Mouse (Mus musculus) hindbrain, embryonic 15.5 days (tissue): ENCODE data around the gene Gsg1l. TPM values are rescaled to one million over a fixed set of nuclear protein-coding genes. Genes with fewer than 3 reads are reported as not detected.

Source experiments
- ATAC-seq: fragments of 200-750 bp; cut with Nextera tagmentation; 2 replicates; pipeline ENCODE4 v1.8.0; 2017; ENCODE audit warnings: low read depth, moderate number of reproducible peaks, moderate TSS enrichment; ENCODE audit not compliant: low FRiP score
- H3K27ac ChIP-seq: fragments of 300-500 bp; sonication (generic); replicated peaks from 2 replicates; pipeline ENCODE4 v1.5.1; 2015; ENCODE audit warnings: mild to moderate bottlenecking, inconsistent platforms
- H3K27me3 ChIP-seq: fragments of 300-500 bp; sonication (generic); 2 replicates; pipeline ENCODE4 v1.6.1; 2015; ENCODE audit warnings: control low read depth, inconsistent platforms
- H3K36me3 ChIP-seq: fragments of 300-500 bp; sonication (generic); 2 replicates; pipeline ENCODE4 v1.6.1; 2015; ENCODE audit warnings: control low read depth, inconsistent platforms
- H3K4me1 ChIP-seq: fragments of 300-500 bp; sonication (generic); replicated peaks from 2 replicates; pipeline ENCODE4 v1.6.1; 2015; ENCODE audit warnings: control low read depth, inconsistent platforms
- H3K4me2 ChIP-seq: fragments of 300-500 bp; sonication (generic); 2 replicates; pipeline ENCODE4 v1.6.1; 2015; ENCODE audit warnings: moderate library complexity, mild to moderate bottlenecking, inconsistent platforms
- H3K4me3 ChIP-seq: fragments of 300-500 bp; sonication (generic); 2 replicates; pipeline ENCODE4 v1.5.1; 2015; ENCODE audit warnings: mild to moderate bottlenecking, inconsistent platforms
- H3K9ac ChIP-seq: fragments of 300-500 bp; sonication (generic); 2 replicates; pipeline ENCODE4 v1.6.1; 2015; ENCODE audit warnings: inconsistent platforms
- H3K9me3 ChIP-seq: fragments of 300-500 bp; sonication (generic); 2 replicates; pipeline ENCODE4 v1.6.1; 2016; ENCODE audit warnings: control low read depth, inconsistent platforms
- WGBS: fragments of 180-500 bp; shearing (Covaris S2); methylation state at CpG from one replicate; pipeline ENCODE4 v1.1.7; 2015; 5-methylcytosine and 5-hydroxymethylcytosine counted together
- polyA plus RNA-seq: library from polyadenylated mRNA; unstranded; fragments of >200 nt; fragmentation: Nextera tagmentation; extraction: Ambion mirVana; gene quantifications from 2 replicates; pipeline ENCODE4 v1.2.1, GENCODE M21; 2015

The Gsg1l gene
- polyA plus RNA-seq, 1 experiment from 2014 or later = 18.4 TPM

DNA sequence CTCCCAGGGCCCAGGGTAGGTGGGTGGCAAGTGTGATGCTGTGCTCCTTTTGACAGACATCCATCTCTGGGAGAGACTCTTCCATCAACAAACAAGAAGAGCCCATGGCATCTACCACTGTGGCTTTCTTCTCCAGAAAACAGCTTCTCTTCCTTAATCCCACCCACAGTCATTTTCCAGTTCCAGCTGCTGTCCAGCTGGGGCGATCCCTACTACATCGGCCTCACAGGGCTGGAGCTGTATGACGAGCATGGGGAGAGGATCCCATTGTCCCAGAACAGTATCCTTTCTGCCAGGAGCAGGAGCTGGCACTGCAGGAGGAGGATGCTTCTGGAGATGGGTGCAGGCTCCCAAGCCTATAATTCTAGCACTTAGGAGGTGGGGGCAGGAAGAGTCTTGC is 213.6 kb downstream of the Gsg1l start:
- Histone ChIP-seq H3K9ac (no peak overlapping the region), H3K27me3 (no peaks in the 10 kb centered on the region), H3K4me3 (no peak overlapping the region), H3K4me2 (no peak overlapping the region), H3K4me1 (peaks cover 46% of the 10 kb centered on the region), H3K9me3 (no peaks in the 10 kb centered on the region), H3K36me3 (no peaks in the 10 kb centered on the region), H3K27ac (no peak overlapping the region)
- WGBS = 88% methylated on average over 3 of the region's 3 CpGs
- no peak for ATAC-seq

GRCm38 (mm10) chr7:125865234-125865633 is 217.0 kb downstream of the Gsg1l start:
- ATAC-seq = peak; percentile 65
- H3K27me3 ChIP-seq = no peaks in the 10 kb centered on the region
- no peaks in the 10 kb centered on the region for H3K36me3 ChIP-seq
- no peaks in the 10 kb centered on the region for H3K9me3 ChIP-seq
- H3K4me1 ChIP-seq = peaks cover 21% of the 10 kb centered on the region
- no peak overlapping the region for H3K4me2 ChIP-seq
- H3K4me3 ChIP-seq = no peak overlapping the region
- H3K9ac ChIP-seq = no peak overlapping the region
- WGBS = 37% methylated on average over 11 of the region's 11 CpGs
- peak overlapping the region; percentile 18; the same call in 1 of the 2 replicates for H3K27ac ChIP-seq

GRCm38 (mm10) chr7:125864026-125864425 is 218.2 kb downstream of the Gsg1l start:
- H3K27ac ChIP-seq = peak overlapping the region; percentile 57
- H3K27me3 ChIP-seq = no peaks in the 10 kb centered on the region
- ATAC-seq = no peak
- whole genome bisulfite sequencing = 46% methylated on average over 1 of the region's 1 CpGs
- no peaks in the 10 kb centered on the region for H3K9me3 ChIP-seq
- H3K4me3 ChIP-seq = no peak overlapping the region
- no peaks in the 10 kb centered on the region for H3K36me3 ChIP-seq
- no peak overlapping the region for H3K4me2 ChIP-seq
- no peak overlapping the region for H3K9ac ChIP-seq
- H3K4me1 ChIP-seq = peaks cover 21% of the 10 kb centered on the region

DNA sequence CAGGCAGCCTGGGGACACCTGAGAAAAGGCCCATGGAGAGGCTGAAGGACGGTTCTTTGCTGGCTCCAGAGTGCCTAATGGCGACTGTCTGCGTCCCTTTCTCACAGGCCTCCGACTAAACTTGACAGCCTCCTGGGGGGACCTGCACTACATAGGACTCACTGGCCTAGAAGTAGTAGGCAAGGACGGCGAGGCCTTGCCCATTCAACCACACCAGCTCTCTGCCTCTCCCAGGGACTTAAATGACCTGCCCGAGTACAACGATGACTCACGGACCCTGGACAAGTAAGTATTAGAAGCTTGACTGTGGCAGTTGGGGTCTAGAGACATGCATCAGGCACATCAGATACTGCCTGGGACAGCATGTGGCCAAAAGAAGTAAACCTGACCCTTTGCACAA is 221.8 kb downstream of the Gsg1l start:
- Histone ChIP-seq H3K9me3 (no peaks in the 10 kb centered on the region), H3K36me3 (no peaks in the 10 kb centered on the region), H3K27me3 (no peaks in the 10 kb centered on the region), H3K9ac (no peak overlapping the region), H3K4me2 (no peak overlapping the region), H3K4me3 (no peak overlapping the region), H3K4me1 (peaks cover 15% of the 10 kb centered on the region), H3K27ac (no peak overlapping the region)
- ATAC-seq = no peak
- WGBS = 90% methylated on average over 9 of the region's 9 CpGs

DNA sequence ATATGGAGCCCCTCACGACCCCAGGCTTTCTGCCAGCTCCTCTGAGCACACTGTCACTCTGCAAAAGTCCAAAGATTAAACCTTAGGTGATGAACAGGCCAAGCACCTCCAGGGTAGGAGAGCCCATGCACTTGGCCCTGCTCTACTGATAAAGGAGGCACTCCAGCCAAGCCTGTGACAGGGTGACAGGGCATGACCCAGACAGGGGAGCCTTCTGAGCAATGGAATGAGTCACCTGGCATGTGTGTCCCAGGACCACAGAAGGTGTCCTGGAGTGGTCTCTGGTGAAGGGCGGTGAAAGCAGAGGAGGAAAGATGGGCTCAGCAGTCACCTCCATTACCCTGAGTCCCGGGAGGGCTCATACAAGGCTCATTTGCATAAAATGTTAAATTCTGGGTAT is 222.6 kb downstream of the Gsg1l start:
- no peak overlapping the region for H3K9ac ChIP-seq
- WGBS = 76% methylated on average over 3 of the region's 3 CpGs
- ATAC-seq = no peak
- H3K4me3 ChIP-seq = no peak overlapping the region
- no peaks in the 10 kb centered on the region for H3K9me3 ChIP-seq
- no peaks in the 10 kb centered on the region for H3K36me3 ChIP-seq
- no peak overlapping the region for H3K4me2 ChIP-seq
- no peaks in the 10 kb centered on the region for H3K27me3 ChIP-seq
- no peak overlapping the region for H3K27ac ChIP-seq
- H3K4me1 ChIP-seq = peaks cover 7% of the 10 kb centered on the region

DNA sequence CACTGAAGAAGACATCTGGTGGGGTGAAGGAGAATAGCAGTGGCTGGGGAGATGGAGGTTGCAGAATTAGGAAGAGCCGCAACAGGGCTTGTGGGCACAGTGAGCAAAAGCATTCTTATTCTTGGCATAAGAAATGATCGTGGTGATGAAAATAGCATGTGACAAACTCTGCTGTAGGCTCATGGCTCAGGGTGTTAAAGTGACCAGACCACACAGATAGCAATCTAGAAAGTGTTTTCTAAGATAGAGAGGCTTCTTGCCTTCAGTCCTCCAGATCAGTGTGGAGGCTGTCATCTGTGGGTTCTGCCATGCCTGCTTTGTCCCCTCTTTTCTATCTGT is 234.7 kb downstream of the Gsg1l start:
- WGBS = 89% methylated on average over 2 of the region's 2 CpGs
- Histone ChIP-seq H3K9ac (no peak overlapping the region), H3K36me3 (no peaks in the 10 kb centered on the region; the same call in 1 of the 2 replicates), H3K27me3 (no peaks in the 10 kb centered on the region), H3K9me3 (no peaks in the 10 kb centered on the region), H3K4me1 (0 out of 2 replicates have a peak, but pooled peaks cover 5% of the 10 kb centered on the region), H3K27ac (no peak overlapping the region), H3K4me3 (no peak overlapping the region), H3K4me2 (no peak overlapping the region)
- no peak for ATAC-seq

GRCm38 (mm10) chr7:125846866-125847527 is 235.2 kb downstream of the Gsg1l start:
- Histone ChIP-seq H3K4me1 (0 out of 2 replicates have a peak, but pooled peaks cover 5% of the 10 kb centered on the region), H3K4me3 (no peak overlapping the region), H3K4me2 (no peak overlapping the region), H3K9me3 (no peaks in the 10 kb centered on the region), H3K9ac (no peak overlapping the region), H3K27ac (no peak overlapping the region), H3K27me3 (no peaks in the 10 kb centered on the region), H3K36me3 (no peaks in the 10 kb centered on the region; the same call in 1 of the 2 replicates)
- 72% methylated on average over 8 of the region's 8 CpGs for WGBS
- ATAC-seq = no peak

- H3K36me3 ChIP-seq = no peaks in the 10 kb centered on the region; the same call in 1 of the 2 replicates
- no peak overlapping the region for H3K27ac ChIP-seq
- no peak overlapping the region for H3K9ac ChIP-seq
- no peaks in the 10 kb centered on the region for H3K9me3 ChIP-seq
- H3K27me3 ChIP-seq = no peaks in the 10 kb centered on the region
- 61% methylated on average over 1 of the region's 1 CpGs for WGBS
- no peak overlapping the region for H3K4me3 ChIP-seq
- no peak for ATAC-seq
- H3K4me1 ChIP-seq = 0 out of 2 replicates have a peak, but pooled peaks cover 5% of the 10 kb centered on the region
- no peak overlapping the region for H3K4me2 ChIP-seq
Observed at GRCm38 (mm10) chr7:125845611-125846010, 236.6 kb downstream of the Gsg1l start.

GRCm38 (mm10) chr7:125838078-125838742 is 244.0 kb downstream of the Gsg1l start:
- ATAC-seq = peak; percentile 54; the same call in 1 of the 2 replicates
- peaks cover 14% of the 10 kb centered on the region for H3K4me1 ChIP-seq
- no peaks in the 10 kb centered on the region for H3K9me3 ChIP-seq
- peak overlapping the region; percentile 34; the same call in 1 of the 2 replicates for H3K27ac ChIP-seq
- H3K27me3 ChIP-seq = no peaks in the 10 kb centered on the region
- H3K9ac ChIP-seq = no peak overlapping the region
- no peaks in the 10 kb centered on the region; the same call in 1 of the 2 replicates for H3K36me3 ChIP-seq
- 21% methylated on average over 5 of the region's 5 CpGs for WGBS
- no peak overlapping the region for H3K4me3 ChIP-seq
- H3K4me2 ChIP-seq = no peak overlapping the region

GRCm38 (mm10) chr7:125833471-125833870 is 248.7 kb downstream of the Gsg1l start:
- H3K9me3 ChIP-seq = no peaks in the 10 kb centered on the region
- ATAC-seq = no peak
- H3K36me3 ChIP-seq = no peaks in the 10 kb centered on the region
- no peaks in the 10 kb centered on the region for H3K27me3 ChIP-seq
- H3K9ac ChIP-seq = no peak overlapping the region
- no peak overlapping the region for H3K4me2 ChIP-seq
- 87% methylated on average over 2 of the region's 2 CpGs for WGBS
- H3K4me3 ChIP-seq = no peak overlapping the region
- no peak overlapping the region for H3K27ac ChIP-seq
- H3K4me1 ChIP-seq = peaks cover 23% of the 10 kb centered on the region

- H3K4me3 ChIP-seq = no peak overlapping the region
- peaks cover 23% of the 10 kb centered on the region for H3K4me1 ChIP-seq
- no peaks in the 10 kb centered on the region for H3K36me3 ChIP-seq
- H3K9ac ChIP-seq = no peak overlapping the region
- H3K27me3 ChIP-seq = no peaks in the 10 kb centered on the region
- ATAC-seq = no peak
- no peaks in the 10 kb centered on the region for H3K9me3 ChIP-seq
- no peak overlapping the region for H3K27ac ChIP-seq
- WGBS = 75% methylated on average over 1 of the region's 1 CpGs
- H3K4me2 ChIP-seq = no peak overlapping the region
Observed at GRCm38 (mm10) chr7:125832767-125833166, 249.4 kb downstream of the Gsg1l start.

- no peaks in the 10 kb centered on the region for H3K36me3 ChIP-seq
- H3K27me3 ChIP-seq = no peaks in the 10 kb centered on the region
- 63% methylated on average over 3 of the region's 3 CpGs for WGBS
- H3K9ac ChIP-seq = no peak overlapping the region
- ATAC-seq = peak; percentile 75; the same call in 1 of the 2 replicates
- peaks cover 24% of the 10 kb centered on the region for H3K4me1 ChIP-seq
- no peak overlapping the region for H3K4me3 ChIP-seq
- no peaks in the 10 kb centered on the region for H3K9me3 ChIP-seq
- peak overlapping the region; percentile 41 for H3K27ac ChIP-seq
- no peak overlapping the region for H3K4me2 ChIP-seq
Observed at GRCm38 (mm10) chr7:125829121-125829666, 253.0 kb downstream of the Gsg1l start.
